Mouse (Mus musculus) midbrain, embryonic 16.5 days (tissue): Measurements from ENCODE around the gene Gnptab. TPM values are rescaled to one million over a fixed set of nuclear protein-coding genes. Genes with fewer than 3 reads are reported as not detected.

Experiments
- ATAC-seq: fragments of 200-750 bp; cut with Nextera tagmentation; 2 replicates; pipeline ENCODE4 v1.8.0; 2017; ENCODE audit warnings: moderate TSS enrichment
- H3K27ac ChIP-seq: fragments of 300-500 bp; sonication (generic); 2 replicates; pipeline ENCODE4 v1.5.1; 2014; ENCODE audit warnings: mild to moderate bottlenecking, low read length, mixed read lengths
- H3K27me3 ChIP-seq: fragments of 300-500 bp; sonication (generic); 2 replicates; pipeline ENCODE4 v1.6.1; 2014; ENCODE audit warnings: low read depth, low read length, mixed read lengths; ENCODE audit not compliant: control insufficient read depth, insufficient read depth
- H3K36me3 ChIP-seq: fragments of 300-500 bp; sonication (generic); 2 replicates; pipeline ENCODE4 v1.6.1; 2014; ENCODE audit warnings: mild to moderate bottlenecking, low read length, moderate library complexity, mixed read lengths; ENCODE audit not compliant: control insufficient read depth, insufficient read depth
- H3K4me1 ChIP-seq: fragments of 300-500 bp; sonication (generic); 2 replicates; pipeline ENCODE4 v1.6.1; 2014; ENCODE audit warnings: mild to moderate bottlenecking, low read length, mixed read lengths; ENCODE audit not compliant: control insufficient read depth, insufficient read depth
- H3K4me2 ChIP-seq: fragments of 300-500 bp; sonication (generic); 2 replicates; pipeline ENCODE4 v1.6.1; 2014; ENCODE audit warnings: mild to moderate bottlenecking, low read length, mixed read lengths
- H3K4me3 ChIP-seq: fragments of 300-500 bp; sonication (generic); 2 replicates; pipeline ENCODE4 v1.5.1; 2014; ENCODE audit warnings: low read depth, mild to moderate bottlenecking, low read length, moderate library complexity, mixed read lengths
- H3K9ac ChIP-seq: fragments of 300-500 bp; sonication (generic); 2 replicates; pipeline ENCODE4 v1.6.1; 2014; ENCODE audit warnings: low read depth, low read length, mixed read lengths
- H3K9me3 ChIP-seq: fragments of 300-500 bp; sonication (generic); replicated peaks from 2 replicates; pipeline ENCODE4 v1.6.1; 2014; ENCODE audit warnings: mild to moderate bottlenecking, low read length, mixed read lengths; ENCODE audit not compliant: control insufficient read depth, poor library complexity, severe bottlenecking
- WGBS: fragments of 180-500 bp; shearing (Covaris S2); extraction: QIAGEN DNeasy Blood & Tissue Kit; methylation state at CpG from one replicate; pipeline ENCODE4 v1.1.7; 2014; 5-methylcytosine and 5-hydroxymethylcytosine counted together
- polyA plus RNA-seq: library from polyadenylated mRNA; unstranded; fragments of >200 nt; fragmentation: Nextera tagmentation; extraction: Ambion mirVana; gene quantifications from 2 replicates; pipeline ENCODE4 v1.2.1, GENCODE M21; 2015

Gnptab gene
- polyA plus RNA-seq, 1 experiment from 2014 or later = 25.9 TPM

DNA sequence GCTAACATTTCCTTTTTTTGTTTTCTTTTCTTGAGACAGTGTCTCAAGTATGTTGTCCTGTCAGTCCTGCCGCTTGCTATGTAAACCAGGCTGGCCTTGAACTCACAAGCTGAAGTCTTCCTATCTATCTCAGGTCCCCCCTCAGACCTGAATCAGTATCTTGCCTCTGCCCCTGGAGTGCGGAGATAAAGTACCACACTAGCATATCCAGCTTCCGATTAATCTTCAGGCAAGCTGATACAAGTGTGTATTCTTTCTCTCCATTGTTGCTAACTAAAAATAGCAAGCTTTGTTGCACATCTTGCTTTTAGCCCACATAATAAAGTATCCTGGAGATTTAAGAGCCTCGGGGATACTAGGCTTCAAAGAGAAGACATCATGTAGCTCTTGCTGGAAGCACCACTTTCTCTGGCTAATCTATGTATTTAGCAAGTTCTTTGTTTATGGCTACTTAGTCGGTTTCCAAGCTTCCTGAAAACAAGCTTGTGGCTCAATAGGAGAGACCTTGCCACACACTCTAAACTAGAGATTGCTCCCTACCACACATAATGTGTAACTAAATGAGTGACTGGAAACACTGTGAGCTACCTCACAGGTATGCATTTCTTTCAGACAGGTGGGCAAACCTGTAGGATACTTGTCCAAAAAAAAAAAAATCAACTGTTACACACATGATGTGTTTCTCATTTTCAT, 27.4 kb upstream of the Gnptab start:
- Histone ChIP-seq H3K36me3 (no peaks in the 10 kb centered on the region), H3K4me1 (0 out of 2 replicates have a peak, but pooled peaks cover under 1% of the 10 kb centered on the region), H3K27ac (no peak overlapping the region), H3K9ac (no peak overlapping the region), H3K9me3 (no peaks in the 10 kb centered on the region), H3K4me3 (no peak overlapping the region), H3K4me2 (no peak overlapping the region), H3K27me3 (no peaks in the 10 kb centered on the region)
- whole genome bisulfite sequencing = 51% methylated on average over 5 of the region's 5 CpGs
- no peak for ATAC-seq

DNA sequence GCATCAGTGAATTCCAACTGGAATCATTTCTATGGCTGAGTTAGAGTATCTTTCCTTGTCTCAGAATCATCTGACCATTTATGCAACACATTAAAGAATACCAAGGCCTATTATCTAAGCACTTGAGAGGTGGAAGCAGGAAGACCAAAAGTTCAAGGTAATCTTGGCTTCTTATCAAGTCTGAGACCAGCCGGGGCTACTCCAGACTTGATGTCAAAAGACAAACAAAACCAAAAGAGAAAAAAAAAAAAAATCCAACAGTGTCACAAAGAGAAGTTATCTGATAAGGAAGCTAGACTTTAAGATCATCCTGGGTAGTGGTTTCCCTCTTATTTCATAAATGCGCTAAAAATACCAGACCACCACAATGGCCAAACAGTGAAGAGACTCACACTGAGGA, 26.4 kb upstream of the Gnptab start:
- 88% methylated on average over 2 of the region's 2 CpGs for WGBS
- Histone ChIP-seq H3K9ac (no peak overlapping the region), H3K4me1 (peaks cover 5% of the 10 kb centered on the region), H3K27me3 (peaks cover 3% of the 10 kb centered on the region), H3K4me2 (no peak overlapping the region), H3K27ac (no peak overlapping the region), H3K9me3 (no peaks in the 10 kb centered on the region), H3K4me3 (no peak overlapping the region), H3K36me3 (no peaks in the 10 kb centered on the region)
- ATAC-seq = no peak

DNA sequence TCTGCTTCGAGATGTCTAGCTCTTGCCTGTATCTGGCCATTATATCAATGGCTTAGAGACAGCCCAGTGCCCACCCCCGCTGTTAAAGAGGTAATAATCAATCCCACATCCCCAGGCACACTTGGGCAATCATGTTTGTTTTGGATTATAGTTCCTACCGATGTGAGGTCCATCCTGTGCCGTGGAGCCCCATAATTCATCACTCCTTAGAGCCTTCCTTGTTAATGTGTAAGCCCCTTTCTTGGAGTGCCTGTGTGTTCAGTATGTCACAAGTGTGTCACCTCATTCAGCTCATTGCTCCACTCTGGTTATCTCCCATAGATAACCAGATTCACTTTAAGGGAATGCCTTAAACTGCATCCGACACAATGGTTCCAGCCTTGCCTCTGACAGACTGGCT, 24.3 kb upstream of the Gnptab start:
- 85% methylated on average over 5 of the region's 5 CpGs for WGBS
- H3K27ac ChIP-seq = no peak overlapping the region
- no peak for ATAC-seq

DNA sequence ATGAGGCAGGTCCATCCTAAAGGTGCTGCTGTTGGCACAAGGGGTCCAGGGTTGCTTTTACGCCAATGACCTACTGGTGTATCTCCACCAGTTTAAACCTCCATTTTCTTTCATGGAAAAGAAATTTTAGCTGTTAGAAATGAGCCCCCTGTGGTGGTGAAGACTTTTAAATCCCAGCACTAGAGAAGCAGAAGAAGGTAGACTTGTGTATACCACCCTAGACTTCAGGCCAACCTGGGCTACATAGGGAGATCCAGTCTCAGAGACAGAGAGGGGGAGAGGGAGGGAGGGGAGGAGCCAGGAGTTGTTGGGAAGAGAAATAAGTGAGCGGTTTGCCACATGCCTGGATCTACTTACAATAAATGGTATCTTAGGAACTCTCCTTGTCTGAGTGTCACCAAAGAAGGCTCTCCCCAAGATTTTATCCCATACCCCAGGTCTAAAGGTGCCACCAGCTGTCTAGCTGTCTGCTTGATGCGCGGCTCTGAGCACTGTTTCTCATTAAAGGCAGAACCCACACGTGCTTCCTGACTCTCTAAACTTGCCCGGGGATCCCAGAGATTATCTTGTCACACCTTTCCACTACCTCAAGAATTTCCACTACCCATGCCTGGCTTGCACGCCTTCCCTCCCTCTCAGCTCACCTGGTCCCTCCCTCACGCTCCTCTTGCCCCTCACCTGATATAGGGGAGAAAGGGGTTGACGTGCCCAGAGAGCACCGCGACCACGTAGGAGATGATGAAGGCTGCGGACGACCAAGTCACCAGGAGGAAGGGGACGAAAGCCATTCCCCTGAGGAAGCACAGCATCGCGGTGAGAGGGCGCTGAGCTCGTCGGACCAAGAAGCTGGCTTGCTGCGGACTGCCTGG, 22.6 kb upstream of the Gnptab start:
- no peak overlapping the region for H3K27ac ChIP-seq
- no peaks in the 10 kb centered on the region for H3K9me3 ChIP-seq
- peaks cover 3% of the 10 kb centered on the region for H3K27me3 ChIP-seq
- peak; percentile 31 for ATAC-seq
- H3K9ac ChIP-seq = peak overlapping the region; percentile 63
- H3K36me3 ChIP-seq = no peaks in the 10 kb centered on the region
- H3K4me2 ChIP-seq = peak overlapping the region; percentile 86
- H3K4me1 ChIP-seq = peaks cover 5% of the 10 kb centered on the region
- peak overlapping the region; percentile 58 for H3K4me3 ChIP-seq
- 9% methylated on average over 21 of the region's 21 CpGs for WGBS

More for the DNA sequence above, 24.3 kb upstream of the Gnptab start:
- Histone ChIP-seq H3K27me3 (peaks cover 3% of the 10 kb centered on the region), H3K9ac (no peak overlapping the region), H3K36me3 (no peaks in the 10 kb centered on the region), H3K9me3 (no peaks in the 10 kb centered on the region), H3K4me3 (no peak overlapping the region), H3K4me1 (peaks cover 5% of the 10 kb centered on the region), H3K4me2 (no peak overlapping the region)

DNA sequence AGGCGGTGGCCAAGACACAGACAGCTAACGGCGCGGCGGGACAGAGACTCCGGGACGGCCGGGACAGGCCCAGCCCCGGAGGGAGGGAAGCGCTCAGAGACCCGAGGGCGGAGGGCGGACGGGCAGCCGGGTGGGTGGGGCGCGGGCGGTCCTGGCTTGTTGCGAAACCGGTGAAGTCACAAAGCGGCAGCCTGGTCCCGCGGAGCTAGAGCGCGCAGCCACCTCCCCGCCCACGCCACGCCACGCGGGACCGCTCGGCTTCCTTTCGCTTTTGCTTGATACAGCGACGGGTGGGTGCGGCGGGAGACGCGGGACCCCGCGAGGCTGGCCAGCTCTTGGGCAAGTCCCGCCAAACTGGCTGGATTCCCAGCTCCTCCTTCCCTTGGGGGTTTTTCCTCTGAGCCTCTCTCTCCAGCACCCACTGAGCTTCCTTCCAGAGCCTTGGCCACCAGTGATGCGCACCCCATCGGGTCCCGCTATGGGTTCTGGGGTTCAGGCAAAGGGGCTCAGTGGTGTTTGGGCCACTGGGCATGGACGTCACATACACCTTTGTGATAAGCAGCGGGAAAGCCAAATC, 21.9 kb upstream of the Gnptab start:
- peak overlapping the region; percentile 58 for H3K4me3 ChIP-seq
- H3K36me3 ChIP-seq = no peaks in the 10 kb centered on the region
- no peak overlapping the region for H3K27ac ChIP-seq
- peak overlapping the region; percentile 63 for H3K9ac ChIP-seq
- H3K4me2 ChIP-seq = peak overlapping the region; percentile 86
- no peaks in the 10 kb centered on the region for H3K9me3 ChIP-seq
- peaks cover 3% of the 10 kb centered on the region for H3K27me3 ChIP-seq
- peaks cover 5% of the 10 kb centered on the region for H3K4me1 ChIP-seq
- 3% methylated on average over 42 of the region's 47 CpGs for WGBS
- peak; percentile 81 for ATAC-seq

DNA sequence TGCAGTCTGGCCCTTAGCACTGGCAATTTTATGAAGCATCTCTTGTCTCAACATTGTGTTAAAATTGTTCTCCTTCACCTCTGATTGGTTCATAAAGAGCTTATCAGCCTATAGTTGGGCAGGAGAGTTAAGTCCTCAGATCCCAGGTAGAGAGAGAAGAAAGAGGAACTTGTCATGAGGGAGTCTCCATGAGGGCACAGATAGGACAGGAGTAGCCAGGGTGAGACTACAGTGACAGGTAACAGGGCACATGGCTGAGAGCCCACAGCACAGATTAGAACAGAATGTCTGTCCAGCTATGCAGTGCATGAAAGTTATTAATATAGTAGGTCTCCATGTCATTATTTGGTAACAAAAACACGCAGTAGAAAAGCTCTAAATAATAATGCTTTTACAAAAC, 16.7 kb upstream of the Gnptab start:
- WGBS = 78% methylated on average over 1 of the region's 1 CpGs
- H3K9me3 ChIP-seq = no peaks in the 10 kb centered on the region

DNA sequence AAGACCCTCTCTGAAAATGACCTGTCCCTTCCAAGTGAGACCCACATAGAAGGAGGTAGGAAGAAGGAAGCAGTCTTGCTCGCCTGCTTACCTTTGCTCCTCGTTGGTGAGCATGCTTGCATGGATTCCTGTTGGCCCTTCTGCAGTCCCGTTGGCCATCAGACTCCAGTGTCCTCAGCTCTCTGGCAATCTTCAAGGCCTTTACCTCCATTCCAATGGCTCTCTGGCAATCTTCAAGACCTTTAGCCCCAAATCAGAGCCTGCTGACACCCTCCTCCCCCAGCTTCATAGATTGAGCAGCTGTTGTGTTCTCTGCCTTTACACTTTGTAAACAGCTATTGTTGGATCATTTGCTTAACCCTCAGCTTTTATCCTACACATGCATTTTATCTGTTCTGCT, 14.7 kb upstream of the Gnptab start:
- 83% methylated on average over 3 of the region's 3 CpGs for WGBS
- Histone ChIP-seq H3K9ac (no peak overlapping the region), H3K4me2 (no peak overlapping the region), H3K36me3 (no peaks in the 10 kb centered on the region), H3K9me3 (no peaks in the 10 kb centered on the region), H3K27ac (no peak overlapping the region), H3K4me1 (no peaks in the 10 kb centered on the region), H3K27me3 (no peaks in the 10 kb centered on the region), H3K4me3 (no peak overlapping the region)
- ATAC-seq = no peak

More for the DNA sequence above, 16.7 kb upstream of the Gnptab start:
- Histone ChIP-seq H3K36me3 (no peaks in the 10 kb centered on the region), H3K4me1 (no peaks in the 10 kb centered on the region), H3K4me2 (no peak overlapping the region), H3K9ac (no peak overlapping the region), H3K4me3 (no peak overlapping the region), H3K27me3 (no peaks in the 10 kb centered on the region; the same call in none of the 2 replicates), H3K27ac (no peak overlapping the region)
- ATAC-seq = no peak

DNA sequence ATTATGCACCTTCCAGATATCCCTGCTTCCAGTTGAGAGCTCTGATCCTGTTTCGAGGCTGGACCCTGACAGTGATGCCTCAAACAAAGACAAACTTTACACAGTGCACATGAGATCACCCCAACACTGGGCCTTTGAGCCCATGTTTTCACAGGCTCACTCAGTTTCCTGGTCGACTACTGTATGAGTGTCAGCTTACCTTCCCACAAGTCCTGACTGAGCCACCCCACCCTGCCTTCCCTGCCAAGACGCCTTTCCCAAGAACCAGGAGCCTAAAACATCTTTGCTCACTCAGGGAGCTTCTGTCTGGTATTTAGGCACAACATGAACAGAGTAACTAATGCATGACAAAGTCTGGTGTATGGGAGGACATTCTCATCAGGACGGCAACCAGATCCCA, 9.7 kb upstream of the Gnptab start:
- Histone ChIP-seq H3K9ac (no peak overlapping the region), H3K27me3 (no peaks in the 10 kb centered on the region), H3K36me3 (no peaks in the 10 kb centered on the region), H3K4me3 (no peak overlapping the region), H3K4me1 (no peaks in the 10 kb centered on the region), H3K4me2 (no peak overlapping the region), H3K27ac (no peak overlapping the region), H3K9me3 (no peaks in the 10 kb centered on the region)
- 62% methylated on average over 4 of the region's 4 CpGs for WGBS
- no peak for ATAC-seq

DNA sequence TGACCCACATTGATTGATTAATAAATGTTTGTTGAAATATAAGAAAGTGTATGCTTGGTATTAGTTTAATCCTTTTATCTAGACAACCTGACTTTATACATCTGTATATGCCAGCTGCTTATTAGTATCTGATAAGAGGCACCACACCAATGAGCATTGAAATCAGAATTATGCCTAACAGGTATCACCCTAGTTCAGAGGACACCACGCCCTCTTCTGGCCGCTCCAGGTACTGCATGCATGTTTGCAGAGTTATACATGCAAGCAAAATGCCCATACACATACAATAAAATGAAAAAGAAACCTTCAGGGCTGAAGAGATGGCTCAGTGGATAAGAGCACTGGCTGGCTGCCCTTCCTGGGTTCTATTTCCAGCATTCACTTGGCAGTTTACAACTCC, 7.1 kb upstream of the Gnptab start:
- ATAC-seq = no peak
- Histone ChIP-seq H3K4me2 (no peak overlapping the region), H3K9me3 (no peaks in the 10 kb centered on the region), H3K4me3 (no peak overlapping the region), H3K4me1 (no peaks in the 10 kb centered on the region), H3K36me3 (no peaks in the 10 kb centered on the region), H3K9ac (no peak overlapping the region), H3K27me3 (no peaks in the 10 kb centered on the region), H3K27ac (no peak overlapping the region)
- WGBS = 2% methylated on average over 2 of the region's 2 CpGs
